Mouse (Mus musculus) cortical plate, adult 2 months (tissue): ENCODE results near the gene Slc25a45.

ENCODE experiments used
- CTCF ChIP-seq: fragments of 200-500 bp; IDR thresholded peaks from 2 replicates; pipeline ENCODE4 v1.5.1; 2011; ENCODE audit warnings: mild to moderate bottlenecking, control low read depth, low read length; ENCODE audit not compliant: insufficient read depth; ENCODE audit errors: extremely low read depth
- POLR2A ChIP-seq: fragments of 200-500 bp; IDR thresholded peaks from 2 replicates; pipeline ENCODE4 v1.6.1; 2011; ENCODE audit warnings: mild to moderate bottlenecking, low read length, control low read depth; ENCODE audit not compliant: insufficient read depth; ENCODE audit errors: extremely low read depth

- TF ChIP-seq POLR2A (peak; percentile 18; the same call in 1 of the 2 replicates), CTCF (no peak)
These were observed 21.0 kb upstream of the Slc25a45 start for GRCm38 (mm10) chr19:5856604-5857003.
